Mouse (Mus musculus) cerebellum, adult 2 months (tissue): ENCODE measurements around the gene Rarg. TPM values are rescaled to one million over a fixed set of nuclear protein-coding genes. Genes with fewer than 3 reads are reported as not detected.

Experiments used
- DNase-seq, 2 experiments: peaks; one replicate each; pipeline ENCODE4 v3.0.0; 2021
- H3K27ac ChIP-seq: fragments of 200-500 bp; 2 replicates; pipeline ENCODE4 v1.5.1; 2012; ENCODE audit warnings: low read length, control low read depth, inconsistent platforms; ENCODE audit not compliant: insufficient read depth
- H3K27me3 ChIP-seq: fragments of 200-500 bp; 2 replicates; pipeline ENCODE4 v1.6.1; 2012; ENCODE audit warnings: inconsistent platforms, mild to moderate bottlenecking, low read length, moderate library complexity; ENCODE audit not compliant: control insufficient read depth, insufficient read depth
- H3K4me1 ChIP-seq: fragments of 200-500 bp; 2 replicates; pipeline ENCODE4 v1.6.1; 2011; ENCODE audit warnings: low read length; ENCODE audit not compliant: control insufficient read depth, insufficient read depth
- H3K4me3 ChIP-seq: fragments of 200-500 bp; replicated peaks from 2 replicates; pipeline ENCODE3; 2011; ENCODE audit warnings: mild to moderate bottlenecking, low read depth, low read length, control low read depth; ENCODE audit not compliant: insufficient read depth
- CTCF ChIP-seq: fragments of 200-500 bp; IDR thresholded peaks from 2 replicates; pipeline ENCODE4 v1.5.1; 2011; ENCODE audit warnings: low read depth, mild to moderate bottlenecking, control low read depth, low read length, moderate library complexity, borderline replicate concordance; ENCODE audit not compliant: insufficient read depth
- POLR2A ChIP-seq: fragments of 200-500 bp; IDR thresholded peaks from 2 replicates; pipeline ENCODE4 v1.6.1; 2011; ENCODE audit warnings: low read length, control low read depth, borderline replicate concordance; ENCODE audit not compliant: insufficient read depth
- WGBS: fragments of 180-500 bp; shearing (Covaris S2); methylation state at CpG from one replicate; pipeline ENCODE4 v1.1.7; 2018; 5-methylcytosine and 5-hydroxymethylcytosine counted together
- polyA plus RNA-seq: library from polyadenylated mRNA; depleted of rRNA; stranded (reverse); fragments of >200 nt; gene quantifications from 2 replicates; pipeline ENCODE4 v1.2.3, GENCODE M21; 2012; rRNA removed

Rarg gene
- 12.8 and 12.9 TPM in 2 replicates for polyA plus RNA-seq

DNA sequence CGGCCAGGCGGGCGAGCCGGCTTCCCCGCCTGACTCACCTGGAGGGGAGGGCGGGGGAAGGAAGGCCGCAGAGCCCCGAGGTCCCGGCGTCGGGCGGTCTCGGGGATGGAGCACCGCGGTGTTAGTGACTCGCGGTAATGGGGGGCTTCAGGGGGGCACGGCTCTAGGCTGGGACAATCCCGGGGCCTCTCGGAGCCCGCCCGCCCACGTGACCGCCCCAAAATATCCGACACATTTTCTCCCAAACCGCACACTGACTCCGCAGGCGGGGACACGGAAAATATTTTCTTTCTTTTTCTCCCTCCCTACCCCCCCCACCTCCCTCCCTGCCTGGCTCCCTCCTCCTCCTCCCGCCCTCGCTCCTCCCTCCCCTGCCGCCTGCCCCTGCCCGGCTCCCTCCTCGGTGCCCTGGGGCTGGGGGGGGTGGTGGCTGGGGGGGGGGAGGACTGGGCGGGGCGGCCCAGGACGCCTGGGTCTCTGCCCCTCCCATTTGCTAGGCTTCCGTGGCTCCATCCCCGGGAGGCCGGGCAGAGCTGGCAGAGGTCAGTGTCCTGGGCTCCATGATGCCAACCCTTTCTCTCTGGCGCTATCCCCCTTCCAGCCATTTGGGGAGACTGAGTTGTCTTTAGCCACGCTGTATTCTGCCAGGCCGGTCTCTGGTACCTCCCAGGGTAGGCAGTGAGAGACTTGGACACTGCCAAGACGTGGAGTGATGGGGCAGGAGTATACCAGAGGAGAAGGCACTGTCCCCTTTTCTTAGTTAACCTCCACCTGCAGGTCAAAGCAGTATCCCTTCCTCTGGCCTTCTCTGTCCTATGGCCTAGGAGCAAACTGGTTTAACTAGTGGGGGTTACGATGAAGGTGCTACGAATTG is at the start of gene Rarg:
Gene Rarg (minus strand): TSS at position 316 of the 874 bp plus-strand sequence.
- Histone ChIP-seq H3K4me3 (peak within 1 kb of the TSS; percentile 70), H3K27me3 (no peaks in the 10 kb centered on the region), H3K4me1 (no peaks in the 10 kb centered on the region), H3K27ac (peak within 1 kb of the TSS; percentile 75)
- DNase-seq = peak; percentile 67 to 76
- 1% methylated on average over 39 of the region's 46 CpGs for WGBS
- TF ChIP-seq POLR2A (0 out of 2 replicates have a peak, but pooled peaks have one; percentile 32), CTCF (no peak)

DNA sequence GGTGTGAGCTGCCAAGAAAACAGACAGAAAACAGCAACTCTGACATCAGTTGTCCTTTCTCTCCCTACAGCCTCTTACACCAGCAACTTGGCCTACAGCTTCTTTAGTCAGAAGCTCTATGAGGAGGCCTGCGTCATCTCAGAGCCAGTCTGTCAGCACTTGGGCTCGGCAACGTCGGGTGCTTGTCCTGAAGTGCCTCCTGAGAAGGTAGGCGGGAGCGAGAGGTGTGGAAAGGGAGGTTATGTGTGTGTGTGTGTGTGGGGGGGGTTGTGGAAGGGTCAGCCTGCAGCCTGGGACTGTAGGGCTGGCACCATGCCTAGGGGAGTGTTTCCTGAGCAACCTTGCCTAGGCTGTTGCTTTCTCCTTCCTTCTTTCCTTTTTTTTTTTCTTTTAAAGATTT is 45.2 kb upstream of the Rarg start:
- TF ChIP-seq POLR2A (no peak), CTCF (no peak)

DNA sequence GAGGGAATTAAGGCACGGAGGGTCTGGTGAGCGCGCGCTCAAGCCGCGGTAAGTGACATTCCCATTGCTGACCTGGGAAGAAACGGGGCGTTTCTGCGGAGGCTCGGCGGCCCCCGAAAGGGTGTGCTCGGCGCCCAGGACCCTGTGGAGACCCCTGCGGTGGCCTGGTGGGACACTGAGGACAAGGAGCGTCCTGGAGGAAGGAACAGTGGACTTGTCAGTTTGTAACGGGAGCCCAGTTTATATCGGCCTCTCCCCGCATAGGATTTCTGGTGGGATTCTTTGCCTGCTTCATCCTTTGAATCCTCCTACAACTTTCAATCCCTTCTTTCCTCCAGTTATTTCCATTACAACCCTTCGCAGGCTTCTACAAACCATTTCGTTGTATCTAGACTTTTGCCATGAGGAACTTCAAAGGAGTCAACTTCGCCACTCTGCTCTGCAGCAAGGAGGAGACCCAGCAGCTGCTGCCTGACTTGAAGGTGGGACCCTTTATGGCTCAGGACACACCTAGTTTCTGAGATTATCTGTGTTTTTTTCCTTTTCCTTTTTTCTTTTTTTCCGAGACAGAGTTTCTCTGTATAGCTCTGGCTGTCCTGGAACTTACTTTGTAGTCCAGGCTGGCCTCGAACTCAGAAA is 39.2 kb upstream of the Rarg start:
- no peak overlapping the region for H3K27ac ChIP-seq
- peak overlapping the region; percentile 70 for H3K4me3 ChIP-seq
- H3K27me3 ChIP-seq = no peaks in the 10 kb centered on the region
- TF ChIP-seq POLR2A (no peak), CTCF (no peak)
- 5% methylated on average over 24 of the region's 24 CpGs for WGBS
- no peaks in the 10 kb centered on the region for H3K4me1 ChIP-seq
- DNase-seq = no peak

More for the DNA sequence above, 45.2 kb upstream of the Rarg start:
- Histone ChIP-seq H3K27ac (no peak overlapping the region), H3K4me1 (no peaks in the 10 kb centered on the region), H3K4me3 (no peak overlapping the region), H3K27me3 (no peaks in the 10 kb centered on the region)
- WGBS = 84% methylated on average over 6 of the region's 6 CpGs
- DNase-seq = no peak

DNA sequence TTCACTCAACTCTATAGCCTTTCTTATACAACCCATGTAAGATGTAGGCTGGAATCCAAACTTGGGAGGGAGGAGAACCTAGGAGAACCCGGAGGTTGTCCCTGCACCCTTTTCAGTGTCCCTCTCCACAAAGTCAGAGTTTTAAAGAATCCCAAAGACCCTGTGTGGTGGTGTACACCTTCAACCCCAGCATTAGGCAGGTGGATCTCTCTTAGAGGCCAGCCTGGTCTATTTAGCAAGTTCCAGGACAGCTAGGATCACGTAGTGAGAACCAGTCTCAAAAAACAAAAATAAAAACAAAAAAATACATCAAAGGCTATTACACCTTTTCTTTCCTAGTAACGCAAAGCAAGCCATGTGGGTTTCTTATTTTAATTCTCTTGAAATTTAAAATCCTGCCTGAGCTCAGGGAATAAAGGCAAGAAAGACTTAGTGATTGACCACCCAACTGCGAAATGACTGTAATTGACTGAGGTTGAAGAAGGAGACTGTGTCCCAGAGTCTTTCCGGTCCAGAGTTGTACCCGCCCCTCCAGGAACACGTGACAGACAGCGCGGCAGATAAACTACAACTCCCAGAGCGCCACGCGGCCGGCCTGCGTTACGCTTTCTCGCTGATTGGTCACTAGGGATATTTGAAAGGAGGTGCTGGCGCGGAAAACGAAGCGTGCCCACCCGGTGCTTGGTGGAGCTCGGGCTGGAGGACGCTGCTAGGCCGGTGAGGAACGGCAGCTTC is 38.5 kb upstream of the Rarg start, which contains the start of gene Espl1:
Gene Espl1 (plus strand): TSS at position 634 of the 735 bp plus-strand sequence.
- H3K27me3 ChIP-seq = no peaks in the 10 kb centered on the region
- TF ChIP-seq CTCF (no peak), POLR2A (peak; percentile 82; the same call in 1 of the 2 replicates)
- peak within 1 kb of the TSS; percentile 70 for H3K4me3 ChIP-seq
- H3K4me1 ChIP-seq = no peaks in the 10 kb centered on the region
- 6% methylated on average over 25 of the region's 25 CpGs for WGBS
- DNase-seq = peak; percentile 92 to 93
- H3K27ac ChIP-seq = no peak within 1 kb of the TSS

DNA sequence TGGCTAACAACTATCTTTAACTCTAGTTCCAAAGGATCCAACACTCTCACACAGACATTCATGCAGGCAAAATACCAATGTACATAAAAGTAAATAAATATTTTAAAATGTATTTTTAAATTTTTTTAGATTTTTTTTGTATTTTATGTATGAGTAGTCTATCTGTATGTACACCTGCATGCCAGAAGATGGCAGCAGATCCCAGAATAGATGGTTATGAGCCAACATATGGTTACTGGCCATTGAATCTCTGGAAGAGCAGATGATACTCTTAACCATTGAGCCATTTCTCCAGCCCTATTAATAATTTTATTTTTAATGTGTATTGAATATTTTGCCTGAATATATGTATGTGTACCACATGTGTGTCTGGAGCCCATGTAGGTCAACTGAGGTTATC is 30.1 kb upstream of the Rarg start:
- no peak overlapping the region for H3K4me3 ChIP-seq
- no peaks in the 10 kb centered on the region for H3K27me3 ChIP-seq
- TF ChIP-seq POLR2A (no peak), CTCF (peak; percentile 46; the same call in 1 of the 2 replicates)
- no peak overlapping the region for H3K27ac ChIP-seq
- H3K4me1 ChIP-seq = no peaks in the 10 kb centered on the region
- DNase-seq = peak in 1 of 2 experiments; percentile 42

DNA sequence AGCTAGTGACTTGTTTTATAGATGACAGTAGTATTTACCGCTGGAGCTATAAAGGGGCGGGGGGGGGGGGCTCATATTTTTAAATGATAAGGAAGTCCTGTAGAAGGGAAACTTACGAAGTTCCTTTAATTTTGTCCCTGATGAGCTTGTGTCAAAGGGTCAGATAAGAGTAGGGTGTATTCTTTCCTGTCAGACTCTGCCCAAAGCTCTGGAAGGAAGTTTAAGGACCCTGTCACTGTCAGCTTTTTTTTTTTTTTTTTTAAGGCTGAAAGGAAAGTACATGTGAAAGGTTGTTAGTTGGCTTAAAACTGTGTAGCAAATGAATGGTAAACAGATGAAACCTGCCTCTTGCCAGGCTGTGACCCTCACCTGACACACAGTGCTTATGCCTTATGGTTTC is 26.3 kb upstream of the Rarg start:
- no peak overlapping the region for H3K4me3 ChIP-seq
- peaks cover 8% of the 10 kb centered on the region; the same call in 1 of the 2 replicates for H3K4me1 ChIP-seq
- H3K27ac ChIP-seq = no peak overlapping the region
- no peak for DNase-seq
- H3K27me3 ChIP-seq = no peaks in the 10 kb centered on the region
- TF ChIP-seq POLR2A (no peak), CTCF (no peak)
- WGBS = 85% methylated on average over 3 of the region's 3 CpGs

DNA sequence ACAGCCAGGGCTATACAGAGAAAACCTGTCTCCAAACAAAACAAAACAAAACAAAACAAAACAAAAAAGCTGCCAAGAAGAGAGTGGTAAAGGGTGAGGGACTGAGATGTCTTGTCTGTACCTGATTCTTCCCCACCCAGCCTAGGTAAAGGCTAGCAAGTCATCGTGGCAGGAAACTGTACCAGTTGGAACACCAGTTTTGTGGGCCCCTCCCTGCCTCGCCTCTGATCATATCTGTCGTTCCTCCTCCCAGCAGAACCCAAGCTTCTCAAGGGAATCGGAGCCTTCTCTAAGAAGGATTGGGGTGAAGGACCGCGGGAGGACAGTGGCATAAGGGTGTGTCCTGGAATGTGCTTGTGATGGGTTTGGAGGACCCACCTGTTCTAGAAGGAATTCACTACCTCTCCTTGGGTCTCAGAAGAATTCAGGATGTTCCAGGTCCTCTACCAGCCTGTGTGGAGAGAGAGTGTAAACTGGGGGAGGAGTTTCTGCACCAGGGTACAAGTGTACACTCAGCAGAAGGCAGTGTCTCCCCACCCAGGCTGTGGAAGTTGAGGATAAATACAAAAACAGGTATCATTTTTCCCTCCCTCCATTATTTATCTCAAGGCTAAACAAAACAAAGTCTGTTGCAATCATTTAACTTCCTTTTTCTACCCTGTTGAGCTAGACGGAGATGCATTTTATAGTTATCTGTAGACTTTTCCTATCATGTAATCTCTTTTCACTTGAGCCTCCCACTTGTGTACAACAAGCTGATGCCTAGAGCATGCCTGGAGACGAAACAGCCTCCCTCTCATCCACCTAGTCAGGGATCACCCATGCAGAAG is 25.4 kb upstream of the Rarg start:
- H3K4me3 ChIP-seq = no peak overlapping the region
- TF ChIP-seq POLR2A (no peak), CTCF (no peak)
- no peak overlapping the region for H3K27ac ChIP-seq
- DNase-seq = no peak
- H3K4me1 ChIP-seq = peaks cover 8% of the 10 kb centered on the region; the same call in 1 of the 2 replicates
- no peaks in the 10 kb centered on the region for H3K27me3 ChIP-seq
- WGBS = 79% methylated on average over 8 of the region's 8 CpGs

DNA sequence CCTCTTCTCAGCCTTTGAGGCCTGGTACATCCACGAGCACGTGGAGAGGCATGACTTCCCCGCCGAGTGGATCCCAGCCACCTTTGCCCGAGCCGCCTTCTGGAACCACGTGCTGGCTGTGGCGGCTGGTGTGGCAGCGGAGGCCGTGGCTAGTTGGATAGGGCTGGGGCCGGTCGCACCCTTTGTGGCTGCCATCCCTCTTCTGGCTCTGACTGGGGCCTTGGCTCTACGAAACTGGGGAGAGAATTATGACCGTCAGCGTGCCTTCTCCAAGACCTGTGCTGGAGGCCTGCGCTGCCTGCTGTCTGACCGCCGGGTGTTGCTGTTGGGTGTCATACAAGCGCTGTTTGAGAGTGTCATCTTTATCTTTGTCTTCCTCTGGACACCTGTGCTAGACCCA is 23.3 kb upstream of the Rarg start:
- DNase-seq = no peak
- peak overlapping the region; percentile 71 for H3K4me3 ChIP-seq
- TF ChIP-seq POLR2A (no peak), CTCF (no peak)
- no peaks in the 10 kb centered on the region for H3K27me3 ChIP-seq
- 90% methylated on average over 19 of the region's 19 CpGs for WGBS
- H3K4me1 ChIP-seq = peaks cover 8% of the 10 kb centered on the region; the same call in 1 of the 2 replicates
- no peak overlapping the region for H3K27ac ChIP-seq
